Mouse (Mus musculus) forebrain, postnatal 0 days (tissue): ENCODE data around the gene Gm28635. TPM values are rescaled to one million over a fixed set of nuclear protein-coding genes. Genes with fewer than 3 reads are reported as not detected.
A peak's percentile ranks its signal among the peaks of the same experiment; 100 is the strongest.
"Not testable (repeated sequence)": the region's sequence is repeated elsewhere in the genome, so short reads cannot be mapped to it uniquely, and the experiment has no call there.

ENCODE experiments used
- ATAC-seq: fragments of 200-750 bp; cut with Nextera tagmentation; 2 replicates; pipeline ENCODE4 v1.8.0; 2017; ENCODE audit warnings: mild to moderate bottlenecking, moderate library complexity
- DNase-seq: peaks from one replicate; pipeline ENCODE4 v3.0.0-alpha.2; 2015
- H3K27ac ChIP-seq: fragments of 300-500 bp; sonication (generic); 2 replicates; pipeline ENCODE4 v1.5.1; 2014; ENCODE audit warnings: low read depth, mild to moderate bottlenecking, antibody characterized with exemption, low read length, moderate library complexity, mixed read lengths
- H3K27me3 ChIP-seq: fragments of 300-500 bp; sonication (generic); 2 replicates; pipeline ENCODE4 v1.6.1; 2014; ENCODE audit warnings: mild to moderate bottlenecking, low read length, mixed read lengths; ENCODE audit not compliant: insufficient read depth
- H3K36me3 ChIP-seq: fragments of 300-500 bp; sonication (generic); 2 replicates; pipeline ENCODE4 v1.6.1; 2014; ENCODE audit warnings: mild to moderate bottlenecking, moderate library complexity; ENCODE audit not compliant: insufficient read depth
- H3K4me1 ChIP-seq: fragments of 300-500 bp; sonication (generic); 2 replicates; pipeline ENCODE4 v1.6.1; 2014; ENCODE audit warnings: antibody characterized with exemption; ENCODE audit not compliant: insufficient read depth
- H3K4me2 ChIP-seq: fragments of 300-500 bp; sonication (generic); 2 replicates; pipeline ENCODE4 v1.6.1; 2014; ENCODE audit warnings: low read depth, mild to moderate bottlenecking, moderate library complexity
- H3K4me3 ChIP-seq: fragments of 300-500 bp; sonication (generic); 2 replicates; pipeline ENCODE4 v1.5.1; 2014; ENCODE audit warnings: low read depth, low read length, mixed read lengths
- H3K9ac ChIP-seq: fragments of 300-500 bp; sonication (generic); 2 replicates; pipeline ENCODE4 v1.6.1; 2014; ENCODE audit warnings: mild to moderate bottlenecking
- H3K9me3 ChIP-seq: fragments of 300-500 bp; sonication (generic); 2 replicates; pipeline ENCODE4 v1.6.1; 2016; ENCODE audit warnings: low read length
- CTCF ChIP-seq: sonication (generic); IDR thresholded peaks from 2 replicates; pipeline ENCODE4 v1.5.1; 2016; ENCODE audit warnings: antibody characterized with exemption, control low read depth, low read depth
- WGBS: fragments of 180-500 bp; shearing (Covaris S2); extraction: QIAGEN DNeasy Blood & Tissue Kit; methylation state at CpG from one replicate; pipeline ENCODE4 v1.1.7; 2014; 5-methylcytosine and 5-hydroxymethylcytosine counted together
- polyA plus RNA-seq: library from polyadenylated mRNA; unstranded; fragments of >200 nt; fragmentation: Nextera tagmentation; extraction: Ambion mirVana; gene quantifications from 2 replicates; pipeline ENCODE4 v1.2.1, GENCODE M21; 2015
- total RNA-seq: library from RNA; depleted of rRNA; stranded (reverse); fragments of >200 nt; gene quantifications from 2 replicates; pipeline ENCODE4 v1.2.3, GENCODE M21; 2014

The Gm28635 gene
- total and polyA plus RNA-seq, 2 experiments from 2014 or later = not detected

- DNase-seq (no peak), ATAC-seq (no peak)
- Histone ChIP-seq H3K4me1 (no peaks in the 10 kb centered on the region), H3K9me3 (no peaks in the 10 kb centered on the region), H3K4me2 (no peak overlapping the region), H3K4me3 (no peak overlapping the region), H3K27ac (no peak overlapping the region), H3K9ac (no peak overlapping the region), H3K27me3 (no peaks in the 10 kb centered on the region), H3K36me3 (peaks cover 75% of the 10 kb centered on the region)
- WGBS = 79% methylated on average over 2 of the region's 2 CpGs
- no peak for TF ChIP-seq CTCF
Measured at GRCm38 (mm10) chr2:84688080-84688844, 10.4 kb upstream of the Gm28635 start.

GRCm38 (mm10) chr2:84682605-84683183 is 4.9 kb upstream of the Gm28635 start:
- H3K9me3 ChIP-seq = no peaks in the 10 kb centered on the region
- H3K27ac ChIP-seq = no peak overlapping the region
- H3K9ac ChIP-seq = no peak overlapping the region
- DNase-seq (no peak), ATAC-seq (no peak)
- H3K36me3 ChIP-seq = peaks cover 33% of the 10 kb centered on the region
- TF ChIP-seq CTCF = no peak
- no peak overlapping the region for H3K4me3 ChIP-seq
- 0 out of 2 replicates have a peak, but pooled peaks cover 5% of the 10 kb centered on the region for H3K4me1 ChIP-seq
- H3K4me2 ChIP-seq = no peak overlapping the region
- H3K27me3 ChIP-seq = no peaks in the 10 kb centered on the region
- 82% methylated on average over 6 of the region's 6 CpGs for WGBS

GRCm38 (mm10) chr2:84679016-84679415 is 1.2 kb upstream of the Gm28635 start, which contains the start of gene Tmx2:
TSS of gene Tmx2 (minus strand) at chr2:84679140.
- H3K4me1 ChIP-seq = 0 out of 2 replicates have a peak, but pooled peaks cover 14% of the 10 kb centered on the region
- no peaks in the 10 kb centered on the region for H3K9me3 ChIP-seq
- TF ChIP-seq CTCF = no peak
- H3K27ac ChIP-seq = peak within 1 kb of the TSS; percentile 80
- peak within 1 kb of the TSS; percentile 99 for H3K4me3 ChIP-seq
- H3K9ac ChIP-seq = peak within 1 kb of the TSS; percentile 77
- no peak for DNase-seq
- H3K36me3 ChIP-seq = peaks cover 24% of the 10 kb centered on the region
- no peaks in the 10 kb centered on the region for H3K27me3 ChIP-seq
- ATAC-seq = no peak
- 16% methylated on average over 8 of the region's 8 CpGs for WGBS
- H3K4me2 ChIP-seq = peak within 1 kb of the TSS; percentile 84

- peak; percentile 68 for TF ChIP-seq CTCF
- no peak for DNase-seq
- Histone ChIP-seq H3K9me3 (no peaks in the 10 kb centered on the region), H3K4me1 (0 out of 2 replicates have a peak, but pooled peaks cover 14% of the 10 kb centered on the region), H3K9ac (peak overlapping the region; percentile 70), H3K4me2 (peak overlapping the region; percentile 64), H3K27ac (peak overlapping the region; percentile 80), H3K4me3 (peak overlapping the region; percentile 99), H3K27me3 (no peaks in the 10 kb centered on the region), H3K36me3 (peaks cover 38% of the 10 kb centered on the region)
- ATAC-seq = peak; percentile 27
- 11% methylated on average over 21 of the region's 22 CpGs for WGBS
Measured at GRCm38 (mm10) chr2:84677270-84677967, 422 bp downstream of the Gm28635 start.

DNA sequence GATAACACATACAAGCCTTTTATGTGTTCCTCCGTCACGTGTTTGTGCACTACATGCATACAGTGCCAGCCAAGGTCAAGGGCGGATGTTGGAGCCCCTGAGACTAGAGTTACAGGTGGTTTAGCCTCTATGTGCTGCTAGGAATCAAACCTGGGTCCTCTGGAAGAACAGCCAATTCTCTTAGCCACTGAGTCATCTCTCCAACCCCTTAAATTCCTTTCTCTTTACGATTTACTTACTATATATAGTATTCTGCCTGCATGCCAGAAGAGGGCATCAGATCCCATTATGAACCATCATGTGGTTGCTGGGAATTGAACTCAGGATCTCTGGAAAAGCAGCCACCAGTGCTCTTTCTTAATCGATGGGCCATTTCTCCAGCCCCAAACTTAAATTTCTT is 6.3 kb downstream of the Gm28635 start:
- H3K4me2 ChIP-seq = peak overlapping the region; percentile 78; the same call in 1 of the 2 replicates
- not testable (repeated sequence) for H3K4me3 ChIP-seq, H3K9me3 ChIP-seq, H3K27me3 ChIP-seq, H3K4me1 ChIP-seq, ATAC-seq, DNase-seq, H3K27ac ChIP-seq, H3K9ac ChIP-seq
- WGBS = 50% methylated on average over 4 of the region's 5 CpGs
- H3K36me3 ChIP-seq = peaks cover 38% of the 10 kb centered on the region

DNA sequence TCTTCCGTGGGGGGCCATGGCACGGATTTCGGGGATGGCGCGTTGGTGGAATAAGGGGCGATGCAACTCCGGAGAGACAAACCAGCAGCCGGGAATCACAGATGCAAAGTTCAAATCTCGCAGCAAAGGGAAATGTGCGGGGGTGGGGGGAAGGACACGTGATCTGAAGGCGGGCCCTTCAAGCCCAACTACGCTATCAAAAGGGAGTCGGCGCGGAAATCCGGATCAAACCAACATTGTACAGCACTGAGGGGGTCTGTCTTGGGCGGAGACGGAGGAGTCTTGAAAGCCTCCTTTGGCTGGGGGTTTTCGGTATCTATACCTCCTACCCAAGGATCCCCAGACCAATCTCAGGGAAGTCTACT is 7.3 kb downstream of the Gm28635 start, which contains the start of gene Selenoh:
TSS of gene Selenoh (minus strand) at position 202 of the 365 bp plus-strand sequence.
- Histone ChIP-seq H3K4me3 (peak within 1 kb of the TSS; percentile 79), H3K4me2 (peak within 1 kb of the TSS; percentile 78), H3K36me3 (peaks cover 32% of the 10 kb centered on the region), H3K27me3 (no peaks in the 10 kb centered on the region), H3K27ac (peak within 1 kb of the TSS; percentile 88), H3K4me1 (no peaks in the 10 kb centered on the region), H3K9me3 (no peaks in the 10 kb centered on the region), H3K9ac (peak within 1 kb of the TSS; percentile 78)
- under 1% methylated on average over 20 of the region's 20 CpGs for WGBS
- DNase-seq = peak; percentile 97
- ATAC-seq = peak; percentile 99
- 0 out of 2 replicates have a peak, but pooled peaks have one; percentile 4 for TF ChIP-seq CTCF
